Mouse (Mus musculus) adrenal gland, postnatal 14 days (tissue): ENCODE data around the gene Hivep3. TPM values are rescaled to one million over a fixed set of nuclear protein-coding genes. Genes with fewer than 3 reads are reported as not detected.

Experiments used
- DNase-seq: peaks from one replicate; pipeline ENCODE4 v3.0.0; 2021; ENCODE audit warnings: mixed read lengths
- total RNA-seq: library from RNA; stranded (reverse); gene quantifications from 2 replicates; pipeline ENCODE4 v1.2.3, GENCODE M21; 2021

The Hivep3 gene
- total RNA-seq, 1 experiment from 2014 or later, result 9.4 TPM

GRCm38 (mm10) chr4:120022392-120022791 lies 288.8 kb downstream of the Hivep3 start:
- DNase-seq, result no peak

- DNase-seq, result no peak
Measured at GRCm38 (mm10) chr4:120023221-120023840, 289.7 kb downstream of the Hivep3 start.

DNA sequence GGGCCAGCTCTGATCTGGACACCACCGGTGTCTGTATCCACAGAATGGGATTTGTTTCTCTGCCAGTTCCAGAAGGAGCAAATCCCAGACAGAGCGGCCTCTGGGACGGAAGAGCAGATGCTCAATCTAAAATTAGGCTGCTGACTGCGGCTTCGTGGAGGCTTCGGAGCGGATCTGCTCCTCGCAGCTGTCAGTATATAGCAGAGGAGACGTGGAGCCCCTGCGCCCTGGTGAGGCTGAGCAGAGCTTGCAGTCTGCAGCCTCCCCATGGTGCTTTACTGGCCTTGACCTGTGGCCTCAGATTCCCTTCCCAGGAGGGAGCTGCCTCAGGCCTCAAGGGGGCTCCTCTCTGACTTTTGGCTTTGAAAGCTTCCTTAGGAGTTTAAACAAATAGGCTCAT lies 290.5 kb downstream of the Hivep3 start:
- peak; percentile 60 for DNase-seq

DNA sequence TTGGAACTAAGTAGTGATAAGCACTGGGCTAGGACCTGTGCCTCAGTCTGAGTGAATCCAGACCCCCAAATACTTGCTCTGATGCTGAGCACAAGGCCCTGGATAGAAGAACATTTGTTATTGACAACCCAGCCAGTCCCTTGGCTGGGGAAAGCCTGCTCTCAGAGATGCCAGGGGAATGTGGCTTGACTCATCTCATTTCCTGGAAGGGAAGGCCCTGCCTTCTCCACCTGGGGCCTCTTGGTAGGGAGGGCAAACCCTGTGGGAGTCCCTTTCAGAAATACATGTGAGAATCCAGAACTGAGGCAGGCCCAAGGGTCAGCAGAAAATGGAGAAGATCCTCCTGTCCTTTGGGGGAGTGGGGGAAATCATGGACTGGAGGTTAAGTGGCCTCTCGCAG lies 294.1 kb downstream of the Hivep3 start:
- DNase-seq, result no peak

GRCm38 (mm10) chr4:120029937-120030336 lies 296.4 kb downstream of the Hivep3 start:
- DNase-seq, result no peak

DNA sequence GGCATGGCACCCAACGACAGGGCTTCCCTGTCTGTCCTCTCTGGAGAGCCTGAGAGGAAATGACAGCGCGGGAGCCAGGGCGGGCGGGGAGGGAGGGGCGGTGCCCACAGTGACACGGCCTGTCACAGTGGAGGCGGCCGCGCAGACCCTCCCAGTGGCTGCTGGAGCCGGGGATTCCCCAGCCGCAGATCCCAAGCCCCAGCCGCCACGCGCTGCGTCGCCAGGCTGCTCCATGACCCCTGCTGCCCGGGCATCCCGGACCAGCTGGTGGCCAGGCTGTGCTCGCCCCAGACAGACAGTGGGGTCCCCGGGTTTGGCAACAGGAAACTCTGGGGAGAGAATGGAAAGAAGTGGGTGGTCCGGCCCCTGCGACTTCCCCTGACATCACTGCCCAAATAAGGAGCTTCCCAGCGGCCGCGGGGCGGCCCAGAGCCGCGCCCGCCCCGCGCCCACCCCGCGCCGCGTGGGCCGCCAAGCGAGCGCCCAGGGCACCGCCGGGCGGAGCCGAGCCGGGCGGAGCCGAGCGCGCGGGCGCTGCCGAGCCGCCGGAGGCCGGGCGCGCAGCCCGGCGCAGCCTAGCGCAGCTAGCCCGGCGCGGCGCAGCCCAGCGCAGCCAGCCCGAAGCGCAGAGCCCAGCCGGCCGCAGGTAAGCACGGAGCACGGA lies 298.9 kb downstream of the Hivep3 start:
- DNase-seq, result peak; percentile 66

GRCm38 (mm10) chr4:120032984-120033355 lies 299.4 kb downstream of the Hivep3 start:
- DNase-seq, result no peak

GRCm38 (mm10) chr4:120036294-120036693 lies 302.7 kb downstream of the Hivep3 start:
- DNase-seq, result no peak

DNA sequence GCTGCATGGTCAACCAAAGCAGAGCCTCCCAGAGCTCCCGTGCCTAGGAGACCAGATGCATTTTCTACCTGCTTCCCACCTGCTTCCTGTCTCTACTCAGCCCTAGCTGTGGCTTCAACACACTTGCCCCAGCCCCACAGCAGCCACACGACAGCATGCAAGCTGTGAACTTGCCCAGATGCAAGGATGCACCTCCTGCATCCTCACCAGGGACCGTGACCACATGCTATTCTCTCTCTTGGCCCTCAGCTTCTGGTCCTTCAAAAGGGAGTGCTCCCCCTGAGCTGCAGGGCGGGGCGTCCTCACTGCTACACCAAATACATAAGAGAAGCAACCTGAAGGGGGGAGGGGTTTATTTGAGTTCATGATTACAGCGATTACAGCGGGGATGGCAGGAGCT lies 303.4 kb downstream of the Hivep3 start:
- no peak for DNase-seq

DNA sequence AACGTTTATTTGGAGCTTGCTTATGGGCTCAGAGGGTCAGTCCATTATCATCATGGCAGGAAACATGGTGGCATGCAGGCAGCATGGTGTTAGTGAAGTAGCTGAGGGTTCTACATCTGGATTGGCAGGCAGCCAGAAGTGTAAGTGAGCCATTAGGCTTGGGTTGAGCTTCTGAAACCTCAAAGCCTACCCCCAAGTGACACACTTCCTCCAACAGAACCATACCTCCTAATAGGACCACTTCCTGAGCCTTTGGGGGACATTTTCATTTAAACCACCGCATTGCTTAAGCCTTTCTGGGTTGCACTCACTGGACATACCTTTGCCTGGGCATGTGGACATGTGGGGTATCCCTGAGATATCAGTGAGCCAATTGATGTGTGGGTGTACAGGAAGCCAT lies 307.9 kb downstream of the Hivep3 start:
- DNase-seq, result no peak

DNA sequence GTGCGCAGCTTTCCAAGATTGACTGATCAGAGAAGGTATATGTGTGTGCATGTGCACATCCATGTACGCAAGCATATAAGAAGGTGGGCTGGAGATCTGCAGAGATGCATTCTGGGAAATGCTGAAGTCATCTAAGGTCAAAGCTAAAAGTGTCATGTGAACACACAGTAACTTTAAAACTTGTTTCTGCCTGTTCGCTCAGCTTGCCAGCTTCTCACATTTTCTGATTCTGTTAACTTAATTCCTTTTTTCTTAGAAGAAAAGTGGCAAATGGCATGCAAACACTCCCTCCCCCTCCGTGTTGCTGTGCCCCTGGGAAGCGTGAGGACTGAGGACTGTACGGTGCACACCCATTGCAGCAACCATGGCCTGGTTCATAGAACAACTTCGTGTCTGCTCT lies 308.9 kb downstream of the Hivep3 start:
- DNase-seq, result no peak

- no peak for DNase-seq
Measured at GRCm38 (mm10) chr4:120044612-120045011, 311.0 kb downstream of the Hivep3 start.

DNA sequence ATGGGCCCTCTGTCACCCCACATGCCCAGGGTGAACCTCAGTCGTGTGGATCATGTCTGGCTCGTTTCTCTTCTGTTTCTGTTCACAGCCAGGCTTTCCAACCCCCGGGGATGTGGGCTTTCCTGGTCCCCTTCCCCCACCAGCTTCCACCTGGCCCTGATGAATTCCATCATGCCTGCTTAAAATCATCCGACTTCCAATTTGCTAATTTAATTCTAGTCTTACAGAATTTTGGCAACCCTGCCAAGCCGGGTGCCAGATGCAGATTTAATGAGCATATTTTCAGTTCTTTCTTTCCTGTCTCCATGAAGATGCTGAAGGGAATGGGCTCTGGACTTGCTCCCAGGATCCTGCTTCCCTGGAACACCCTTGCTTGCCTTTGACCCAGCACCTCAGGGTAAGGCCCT lies 311.6 kb downstream of the Hivep3 start:
- no peak for DNase-seq

DNA sequence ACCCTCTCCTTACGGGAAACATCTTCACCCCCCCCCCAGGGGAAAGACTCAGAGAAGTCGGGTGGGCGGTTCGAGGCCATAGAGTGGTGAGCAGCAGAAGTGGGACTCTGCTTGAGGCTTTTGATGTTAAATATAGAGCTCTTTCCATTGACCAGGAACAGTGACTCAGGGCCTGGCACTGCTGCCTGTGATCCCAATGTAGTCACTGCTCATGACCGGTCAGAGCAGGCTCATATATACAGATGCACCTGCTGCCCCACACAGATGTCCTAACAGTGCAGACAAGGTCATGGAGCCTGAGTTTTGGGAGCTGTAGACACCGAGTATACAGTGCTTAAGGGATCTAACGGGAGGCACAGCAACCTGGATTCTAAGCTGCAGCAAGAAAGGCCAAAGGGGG lies 312.3 kb downstream of the Hivep3 start:
- no peak for DNase-seq

DNA sequence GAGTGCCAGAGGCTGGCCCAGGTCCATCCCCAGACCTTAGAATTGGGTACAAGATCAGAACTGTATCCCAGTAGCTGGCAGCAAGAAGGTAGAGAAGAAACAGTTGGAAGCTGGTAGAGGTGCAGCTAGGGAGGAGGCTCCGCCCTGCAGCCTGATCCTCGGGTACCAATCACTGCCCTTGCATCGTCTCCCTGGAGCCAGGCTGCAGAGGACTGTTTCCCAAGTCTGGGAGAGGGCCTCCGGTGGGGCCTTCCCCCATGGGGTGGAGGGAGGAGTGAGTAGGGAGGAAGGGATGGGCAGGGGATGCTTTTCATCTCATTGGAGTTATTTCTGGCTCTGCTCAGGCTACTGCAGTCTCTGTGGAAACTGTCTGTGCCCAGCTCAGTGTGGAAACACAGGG lies 313.5 kb downstream of the Hivep3 start:
- no peak for DNase-seq

- no peak for DNase-seq
Measured at GRCm38 (mm10) chr4:120048274-120048673, 314.7 kb downstream of the Hivep3 start.

DNA sequence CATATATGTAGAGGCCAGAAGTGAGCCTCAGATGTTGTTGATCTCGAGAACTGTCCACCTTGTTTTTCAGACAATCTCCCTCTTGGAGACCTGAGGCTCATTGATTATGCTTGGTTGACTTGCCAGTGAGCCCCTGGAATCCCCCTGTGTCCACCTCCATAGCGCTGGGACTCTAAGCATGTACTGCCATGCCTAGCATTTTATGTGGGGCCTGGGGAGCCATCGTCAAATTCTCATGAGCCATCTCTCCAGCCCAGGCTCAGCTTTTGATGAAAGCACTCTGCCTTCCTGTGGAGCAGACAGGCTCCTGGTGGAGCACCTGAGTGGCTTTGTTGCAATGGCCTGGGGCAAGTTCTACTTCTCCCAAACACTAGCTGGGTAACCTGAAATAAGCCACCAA lies 316.3 kb downstream of the Hivep3 start:
- no peak for DNase-seq

GRCm38 (mm10) chr4:120052481-120052880 lies 318.9 kb downstream of the Hivep3 start:
- no peak for DNase-seq

- no peak for DNase-seq
Measured at GRCm38 (mm10) chr4:120053026-120054005, 319.7 kb downstream of the Hivep3 start.

GRCm38 (mm10) chr4:120054145-120054544 lies 320.6 kb downstream of the Hivep3 start:
- peak; percentile 18 for DNase-seq

DNA sequence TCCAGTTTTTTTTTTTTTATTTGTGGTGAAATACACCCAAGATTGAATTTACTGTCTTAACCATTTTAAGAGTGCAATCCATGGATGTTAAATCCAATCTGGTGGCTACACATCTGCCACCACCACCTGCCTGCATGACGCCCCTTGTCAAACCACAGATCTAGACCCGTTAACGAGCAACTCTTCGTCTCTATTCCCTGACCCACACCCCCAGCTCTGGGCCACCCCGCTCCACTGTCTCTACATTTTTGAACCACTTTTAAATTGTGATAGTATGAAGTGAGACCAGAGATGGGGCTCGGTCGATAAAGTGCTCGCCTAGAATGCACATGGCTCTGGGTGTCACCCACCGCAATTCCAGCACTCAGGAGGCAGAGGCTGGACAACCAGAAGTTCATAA lies 322.9 kb downstream of the Hivep3 start:
- no peak for DNase-seq

DNA sequence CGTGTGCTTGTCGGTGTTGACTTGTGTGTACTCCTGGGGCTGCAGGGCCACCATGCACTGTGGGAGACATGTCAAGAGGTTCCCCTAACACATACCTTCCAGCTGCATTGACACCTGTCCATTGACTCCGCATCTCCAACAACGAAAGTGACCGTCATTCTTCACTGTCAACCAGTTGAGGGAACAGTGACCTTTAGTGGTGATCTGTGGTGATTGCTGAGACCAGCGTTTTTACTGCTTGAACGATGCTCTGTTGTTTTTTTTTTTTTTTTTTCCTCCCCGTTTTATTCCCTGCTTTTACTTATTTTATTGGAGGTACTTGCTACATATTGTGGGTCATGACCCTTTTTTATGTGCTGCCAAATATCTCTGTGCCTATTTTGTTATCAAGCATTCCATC lies 323.9 kb downstream of the Hivep3 start:
- DNase-seq, result no peak

- DNase-seq, result no peak
Measured at GRCm38 (mm10) chr4:120058157-120058556, 324.6 kb downstream of the Hivep3 start.
